Mouse (Mus musculus) spleen, adult 2 months (tissue): ENCODE results near the gene Tecpr2. TPM values are rescaled to one million over a fixed set of nuclear protein-coding genes. Genes with fewer than 3 reads are reported as not detected.

Experiments used
- DNase-seq, 2 experiments: peaks; one replicate each; pipeline versions ENCODE4 v3.0.0 to v3.0.0-alpha.2; 2012 to 2021; ENCODE audit warnings: low spot score in 2 of 2, low read depth in 1 of 2
- H3K27ac ChIP-seq: fragments of 200-500 bp; 2 replicates; pipeline ENCODE4 v1.5.1; 2012; ENCODE audit warnings: low read length, inconsistent platforms; ENCODE audit not compliant: insufficient read depth
- H3K27me3 ChIP-seq: fragments of 200-500 bp; 2 replicates; pipeline ENCODE4 v1.6.1; 2012; ENCODE audit warnings: mild to moderate bottlenecking, moderate library complexity, low read length, inconsistent platforms; ENCODE audit not compliant: control insufficient read depth, insufficient read depth
- H3K36me3 ChIP-seq: fragments of 200-500 bp; 2 replicates; pipeline ENCODE4 v1.6.1; 2012; ENCODE audit warnings: mild to moderate bottlenecking, low read length, inconsistent platforms; ENCODE audit not compliant: control insufficient read depth, insufficient read depth
- H3K4me1 ChIP-seq: fragments of 200-500 bp; 2 replicates; pipeline ENCODE4 v1.6.1; 2011; ENCODE audit warnings: inconsistent platforms; ENCODE audit not compliant: control insufficient read depth, insufficient read depth, insufficient read length
- H3K4me3 ChIP-seq: fragments of 200-500 bp; 2 replicates; pipeline ENCODE4 v1.5.1; 2011; ENCODE audit warnings: mild to moderate bottlenecking, inconsistent platforms; ENCODE audit not compliant: insufficient read depth, insufficient read length; ENCODE audit errors: extremely low read depth
- CTCF ChIP-seq: fragments of 200-500 bp; IDR thresholded peaks from 2 replicates; pipeline ENCODE4 v1.5.1; 2011; ENCODE audit warnings: mild to moderate bottlenecking, inconsistent platforms; ENCODE audit not compliant: insufficient read depth, insufficient read length, insufficient replicate concordance; ENCODE audit errors: extremely low read depth
- POLR2A ChIP-seq: fragments of 200-500 bp; IDR thresholded peaks from 2 replicates; pipeline ENCODE4 v1.6.1; 2011; ENCODE audit warnings: low read depth, low read length, inconsistent platforms
- WGBS: fragments of 180-500 bp; shearing (Covaris S2); methylation state at CpG from one replicate; pipeline ENCODE4 v1.1.7; 2018; 5-methylcytosine and 5-hydroxymethylcytosine counted together
- polyA plus RNA-seq: library from polyadenylated mRNA; depleted of rRNA; stranded (reverse); fragments of >200 nt; gene quantifications from 2 replicates; pipeline ENCODE4 v1.2.3, GENCODE M21; 2012; rRNA removed

Gene Tecpr2
- polyA plus RNA-seq, 1 experiment = 4.0 TPM

DNA sequence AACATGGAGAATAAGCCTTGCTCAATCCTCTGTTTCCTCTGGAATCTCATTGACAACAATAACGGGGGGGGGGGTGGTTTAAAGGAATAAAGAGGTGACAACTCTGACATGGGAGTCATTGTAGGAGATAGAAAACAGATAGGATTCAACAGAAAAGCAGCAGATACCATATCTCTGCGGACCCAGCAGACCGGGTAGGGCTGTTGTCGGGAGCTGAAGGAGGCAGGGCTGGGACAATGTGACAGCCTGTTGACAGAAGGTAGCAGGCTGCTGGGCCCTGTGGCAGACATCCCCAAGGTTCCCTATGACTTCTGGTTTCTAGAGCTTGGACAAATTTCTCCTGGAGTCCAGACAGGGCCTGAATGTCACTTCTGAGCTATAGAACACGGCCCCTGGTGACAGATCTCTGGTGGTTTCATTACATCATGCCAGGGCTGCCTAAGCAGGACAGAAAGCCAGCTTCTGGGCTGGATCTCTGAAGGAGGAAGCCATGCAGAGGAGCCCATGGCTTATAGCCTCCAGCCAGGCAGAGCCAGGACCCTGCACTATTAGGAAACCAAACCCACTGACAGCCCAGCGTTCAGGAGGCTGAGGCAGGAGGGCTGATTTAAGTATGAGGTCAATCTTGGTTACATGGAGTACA, 120.7 kb downstream of the Tecpr2 start:
- no peak for DNase-seq
- Histone ChIP-seq H3K27me3 (no peaks in the 10 kb centered on the region), H3K4me1 (peaks cover 5% of the 10 kb centered on the region; the same call in 1 of the 2 replicates), H3K36me3 (no peaks in the 10 kb centered on the region), H3K4me3 (no peak overlapping the region), H3K27ac (no peak overlapping the region)
- WGBS = 84% methylated on average over 6 of the region's 6 CpGs
- no peak for TF ChIP-seq CTCF
- TF ChIP-seq POLR2A = no peak

- Histone ChIP-seq H3K27me3 (no peaks in the 10 kb centered on the region), H3K4me1 (no peaks in the 10 kb centered on the region), H3K4me3 (no peak overlapping the region), H3K36me3 (no peaks in the 10 kb centered on the region), H3K27ac (no peak overlapping the region)
- DNase-seq = no peak
- 79% methylated on average over 3 of the region's 3 CpGs for WGBS
- no peak for TF ChIP-seq POLR2A
Measured at GRCm38 (mm10) chr12:111016807-111017206, 127.7 kb downstream of the Tecpr2 start.

DNA sequence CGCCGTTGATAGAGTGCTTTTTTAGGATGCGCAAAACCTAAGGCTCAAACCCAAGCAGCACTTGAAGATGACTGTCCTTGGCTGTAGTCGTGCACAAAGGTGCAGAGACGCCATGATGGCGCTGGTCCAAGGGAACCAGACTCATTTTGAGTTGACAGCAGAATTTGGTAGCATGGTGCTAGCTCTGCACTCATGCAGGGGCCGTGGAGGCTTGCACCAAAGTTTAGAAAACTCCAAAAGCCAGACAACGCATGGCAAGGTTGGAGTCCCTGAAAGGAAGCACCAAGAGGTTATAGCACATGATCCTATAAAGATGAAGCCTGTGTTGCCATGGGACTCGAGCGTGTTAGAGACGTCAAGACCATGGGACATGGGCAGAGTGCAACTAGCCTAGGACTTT, 129.0 kb downstream of the Tecpr2 start:
- Histone ChIP-seq H3K4me1 (no peaks in the 10 kb centered on the region), H3K36me3 (no peaks in the 10 kb centered on the region), H3K4me3 (no peak overlapping the region), H3K27me3 (no peaks in the 10 kb centered on the region), H3K27ac (no peak overlapping the region)
- no peak for DNase-seq
- TF ChIP-seq POLR2A = no peak
- no peak for TF ChIP-seq CTCF
- WGBS = 96% methylated on average over 11 of the region's 11 CpGs

- H3K36me3 ChIP-seq = no peaks in the 10 kb centered on the region
- H3K4me1 ChIP-seq = peaks cover 2% of the 10 kb centered on the region
- no peak overlapping the region for H3K27ac ChIP-seq
- 93% methylated on average over 2 of the region's 2 CpGs for WGBS
- no peak for DNase-seq
- no peak overlapping the region for H3K4me3 ChIP-seq
- no peaks in the 10 kb centered on the region for H3K27me3 ChIP-seq
- no peak for TF ChIP-seq POLR2A
- no peak for TF ChIP-seq CTCF
Measured at GRCm38 (mm10) chr12:111019086-111019485, 130.0 kb downstream of the Tecpr2 start.

DNA sequence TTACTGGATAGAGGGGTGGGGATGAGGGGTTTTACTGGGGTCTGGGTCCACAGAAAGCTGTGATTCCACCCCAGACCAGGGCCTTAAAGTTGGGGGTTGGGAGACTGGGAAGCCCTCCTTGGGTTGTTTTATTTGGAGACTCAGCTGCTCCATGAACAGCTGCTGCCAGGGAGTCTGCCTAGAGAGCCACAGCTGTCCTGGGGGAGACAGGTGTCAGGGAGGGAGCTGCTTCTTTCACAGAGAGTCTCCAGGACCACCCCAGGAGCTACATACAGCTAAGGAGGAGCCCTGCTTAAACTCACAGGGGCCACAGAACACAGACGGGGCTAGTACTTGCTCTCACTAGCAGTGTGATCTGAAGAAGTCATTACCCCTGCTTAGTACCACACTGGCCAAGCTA, 132.1 kb downstream of the Tecpr2 start:
- Histone ChIP-seq H3K4me3 (no peak overlapping the region), H3K4me1 (peaks cover 6% of the 10 kb centered on the region), H3K27ac (no peak overlapping the region), H3K27me3 (no peaks in the 10 kb centered on the region), H3K36me3 (no peaks in the 10 kb centered on the region)
- TF ChIP-seq CTCF (no peak), POLR2A (no peak)
- 82% methylated on average over 1 of the region's 1 CpGs for WGBS
- DNase-seq = no peak

DNA sequence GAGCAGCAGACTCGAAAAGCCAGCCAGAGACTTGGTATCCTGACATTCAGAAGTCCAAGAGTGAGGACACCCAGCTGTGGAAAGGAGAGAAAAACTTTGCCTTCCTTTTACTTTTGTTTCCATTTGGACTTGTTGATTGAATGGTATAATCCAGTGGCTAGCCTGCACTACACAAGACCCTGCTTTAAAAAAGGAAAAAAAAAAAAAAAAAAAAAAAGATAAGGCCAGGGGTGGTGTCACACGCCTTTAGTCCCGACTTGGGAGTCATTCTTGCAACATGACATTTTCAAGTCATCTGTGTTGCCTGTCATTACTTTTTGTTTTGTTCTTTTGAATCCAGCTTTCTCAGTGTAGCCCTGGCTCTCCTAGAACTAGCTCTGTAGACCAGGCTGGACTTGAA, 132.5 kb downstream of the Tecpr2 start:
- H3K4me3 ChIP-seq = no peak overlapping the region
- 64% methylated on average over 3 of the region's 3 CpGs for WGBS
- H3K36me3 ChIP-seq = no peaks in the 10 kb centered on the region

More for the DNA sequence above, 132.5 kb downstream of the Tecpr2 start:
- no peaks in the 10 kb centered on the region for H3K27me3 ChIP-seq
- H3K4me1 ChIP-seq = peaks cover 6% of the 10 kb centered on the region
- H3K27ac ChIP-seq = no peak overlapping the region
- TF ChIP-seq POLR2A (no peak), CTCF (no peak)
- no peak for DNase-seq

Other genes starting within 250 kb of the Tecpr2 start
- not detected in 2 replicates for gene 1700001K19Rik, start 206.6 kb upstream of the Tecpr2 start, polyA plus RNA-seq
- 38.9 and 40.7 TPM in 2 replicates for gene Hsp90aa1, start 186.5 kb upstream of the Tecpr2 start, polyA plus RNA-seq
- gene Wdr20, start 151.3 kb upstream of the Tecpr2 start, polyA plus RNA-seq = 11.4 and 11.9 TPM in 2 replicates
- gene Mok, start 48.3 kb upstream of the Tecpr2 start, polyA plus RNA-seq = 0.32 and 0.35 TPM in 2 replicates
- 5.3 and 5.7 TPM in 2 replicates for gene Zfp839, start 39.0 kb upstream of the Tecpr2 start, polyA plus RNA-seq
- gene Cinp, start 119 bp upstream of the Tecpr2 start, polyA plus RNA-seq = 22.9 and 35.8 TPM in 2 replicates
- 21.0 and 25.6 TPM in 2 replicates for gene Ankrd9, start 89.8 kb downstream of the Tecpr2 start, polyA plus RNA-seq
- 7.1 and 7.8 TPM in 2 replicates for gene Rcor1, start 150.1 kb downstream of the Tecpr2 start, polyA plus RNA-seq